Mouse (Mus musculus) lung, postnatal 0 days (tissue): ENCODE results near the gene BC053393.

Experiments used
- CTCF ChIP-seq: IDR thresholded peaks from 2 replicates; pipeline ENCODE4 v1.5.1; 2016; ENCODE audit warnings: antibody characterized with exemption, mild to moderate bottlenecking
- EP300 ChIP-seq: IDR thresholded peaks from 2 replicates; pipeline ENCODE4 v1.6.1; 2016; ENCODE audit warnings: antibody characterized with exemption, mild to moderate bottlenecking, control low read depth

- TF ChIP-seq CTCF (no peak), EP300 (no peak)
Measured at GRCm38 (mm10) chr11:46582741-46583140, 11.4 kb downstream of the BC053393 start.
